Mouse (Mus musculus): ENCODE measurements around the gene 4931440F15Rik.

GRCm38 (mm10) chr11:29777964-29778363 lies 47.5 kb downstream of the 4931440F15Rik start:
- TF ChIP-seq GATA1 (IDR thresholded peaks at IDR 0.05; ENCODE audit: low read length) (no peak), TAL1 (IDR thresholded peaks at IDR 0.05; ENCODE audit: low read length) (no peak)
